Mouse (Mus musculus) brain, embryonic 14.5 days (tissue): Measurements from ENCODE around the gene Calhm5.

Experiments used
- CTCF ChIP-seq: fragments of 200-500 bp; IDR thresholded peaks from 2 replicates; pipeline ENCODE4 v1.5.1; 2012; ENCODE audit warnings: inconsistent platforms, mild to moderate bottlenecking, moderate library complexity, borderline replicate concordance; ENCODE audit not compliant: insufficient read depth, insufficient read length; ENCODE audit errors: extremely low read depth
- POLR2A ChIP-seq: fragments of 200-500 bp; IDR thresholded peaks from 2 replicates; pipeline ENCODE4 v1.6.1; 2012; ENCODE audit warnings: mild to moderate bottlenecking, inconsistent platforms, borderline replicate concordance; ENCODE audit not compliant: poor library complexity, insufficient read depth, insufficient read length, severe bottlenecking; ENCODE audit errors: extremely low read depth

GRCm38 (mm10) chr10:34095964-34096363 lies 355 bp downstream of the Calhm5 start:
- TF ChIP-seq CTCF, result no peak
- TF ChIP-seq POLR2A, result no peak
